Mouse (Mus musculus) kidney, embryonic 14.5 days (tissue): ENCODE measurements around the gene Tnfsf15. TPM values are rescaled to one million over a fixed set of nuclear protein-coding genes. Genes with fewer than 3 reads are reported as not detected.

Source experiments
- ATAC-seq: fragments of 200-750 bp; cut with Nextera tagmentation; 2 replicates; pipeline ENCODE4 v1.8.0; 2017; ENCODE audit warnings: moderate number of reproducible peaks, mild to moderate bottlenecking, moderate TSS enrichment, moderate library complexity; ENCODE audit not compliant: low FRiP score, low TSS enrichment
- H3K27ac ChIP-seq: fragments of 300-500 bp; sonication (generic); 2 replicates; pipeline ENCODE4 v1.5.1; 2014; ENCODE audit warnings: low read depth, mild to moderate bottlenecking, low read length, moderate library complexity, mixed read lengths
- H3K27me3 ChIP-seq: fragments of 300-500 bp; sonication (generic); 2 replicates; pipeline ENCODE4 v1.6.1; 2014; ENCODE audit warnings: mild to moderate bottlenecking, low read length; ENCODE audit not compliant: control insufficient read depth, insufficient read depth
- H3K36me3 ChIP-seq: fragments of 300-500 bp; sonication (generic); 2 replicates; pipeline ENCODE4 v1.6.1; 2014; ENCODE audit warnings: low read length, mixed read lengths; ENCODE audit not compliant: control insufficient read depth, insufficient read depth
- H3K4me1 ChIP-seq: fragments of 300-500 bp; sonication (generic); 2 replicates; pipeline ENCODE4 v1.6.1; 2014; ENCODE audit warnings: low read length, mixed read lengths; ENCODE audit not compliant: control insufficient read depth, insufficient read depth
- H3K4me2 ChIP-seq: fragments of 300-500 bp; sonication (generic); replicated peaks from 2 replicates; pipeline ENCODE4 v1.6.1; 2014; ENCODE audit warnings: low read depth, mild to moderate bottlenecking, low read length
- H3K4me3 ChIP-seq: fragments of 300-500 bp; sonication (generic); 2 replicates; pipeline ENCODE4 v1.5.1; 2014; ENCODE audit warnings: mild to moderate bottlenecking, low read length
- H3K9ac ChIP-seq: fragments of 300-500 bp; sonication (generic); 2 replicates; pipeline ENCODE4 v1.6.1; 2014; ENCODE audit warnings: low read depth, mild to moderate bottlenecking, low read length, moderate library complexity
- H3K9me3 ChIP-seq: fragments of 300-500 bp; sonication (generic); 2 replicates; pipeline ENCODE4 v1.6.1; 2016; ENCODE audit warnings: low read length; ENCODE audit not compliant: control insufficient read depth
- WGBS: fragments of 180-500 bp; shearing (Covaris S2); extraction: QIAGEN DNeasy Blood & Tissue Kit; methylation state at CpG from one replicate; pipeline ENCODE4 v1.1.7; 2014; 5-methylcytosine and 5-hydroxymethylcytosine counted together
- polyA plus RNA-seq: library from polyadenylated mRNA; unstranded; fragments of >200 nt; fragmentation: Nextera tagmentation; extraction: Ambion mirVana; gene quantifications from 2 replicates; pipeline ENCODE4 v1.2.1, GENCODE M21; 2014

The Tnfsf15 gene
- polyA plus RNA-seq, 1 experiment from 2014 or later = 0.49 TPM

DNA sequence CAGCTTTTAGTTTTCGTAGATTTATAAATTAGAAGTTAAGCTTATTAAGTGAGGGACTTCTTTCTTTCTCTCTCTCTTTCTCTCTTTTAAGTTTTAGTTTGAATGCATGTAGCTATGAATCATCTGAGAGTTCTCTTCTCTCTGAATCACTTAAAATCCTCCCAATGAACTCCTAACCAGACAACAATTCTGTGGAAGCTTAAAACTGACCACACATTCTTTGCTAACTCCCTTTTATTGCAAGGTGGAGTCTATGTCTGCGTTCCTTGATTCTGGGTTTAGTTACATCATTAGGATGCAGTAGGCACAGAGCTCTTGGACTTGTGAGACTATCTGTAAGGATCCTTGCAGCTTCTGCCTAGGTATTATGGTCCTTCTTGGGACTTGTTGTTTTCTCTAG is 41.2 kb downstream of the Tnfsf15 start:
- Histone ChIP-seq H3K27ac (no peak overlapping the region), H3K9ac (no peak overlapping the region), H3K4me1 (no peaks in the 10 kb centered on the region), H3K4me2 (no peak overlapping the region), H3K27me3 (no peaks in the 10 kb centered on the region), H3K36me3 (no peaks in the 10 kb centered on the region), H3K9me3 (no peaks in the 10 kb centered on the region), H3K4me3 (no peak overlapping the region)
- no peak for ATAC-seq
- WGBS = 84% methylated on average over 2 of the region's 2 CpGs

DNA sequence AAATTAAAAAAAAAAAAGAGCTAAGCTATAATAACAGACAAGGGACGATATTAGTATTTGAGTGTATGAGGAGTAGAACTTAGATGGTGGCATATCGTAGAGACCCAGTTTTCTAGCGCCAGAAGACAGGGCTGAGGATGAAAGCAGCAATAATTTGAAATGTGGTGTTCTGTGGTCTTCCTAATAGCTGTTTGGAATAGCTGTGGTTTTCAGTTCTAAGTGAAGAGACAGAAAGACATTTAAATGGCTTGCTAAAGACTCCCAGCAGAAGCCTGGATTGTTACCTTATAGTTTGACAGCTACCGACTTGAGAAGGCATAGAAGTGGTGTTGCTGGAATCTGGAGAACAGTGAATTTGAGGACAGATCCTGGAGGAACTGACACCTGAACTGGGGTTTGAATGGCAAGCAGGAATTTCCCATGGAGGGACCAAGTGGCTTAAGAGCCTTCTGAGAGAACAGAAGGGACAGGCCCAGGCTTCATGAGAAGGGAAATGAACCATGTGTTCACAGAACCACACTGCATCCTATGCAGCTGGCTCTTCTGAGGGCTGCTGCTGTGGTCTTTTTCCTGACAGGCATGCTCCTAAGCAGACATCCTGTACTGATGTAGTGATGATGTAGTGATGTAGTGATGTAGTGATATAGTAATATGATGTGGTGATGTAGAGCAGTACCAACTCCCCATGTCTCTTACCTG is 42.8 kb downstream of the Tnfsf15 start:
- H3K9ac ChIP-seq = no peak overlapping the region
- no peak for ATAC-seq
- no peak overlapping the region for H3K4me2 ChIP-seq
- no peaks in the 10 kb centered on the region for H3K36me3 ChIP-seq
- no peak overlapping the region for H3K27ac ChIP-seq
- no peak overlapping the region for H3K4me3 ChIP-seq
- no peaks in the 10 kb centered on the region for H3K27me3 ChIP-seq
- 88% methylated on average over 4 of the region's 4 CpGs for WGBS
- no peaks in the 10 kb centered on the region for H3K9me3 ChIP-seq
- no peaks in the 10 kb centered on the region for H3K4me1 ChIP-seq

DNA sequence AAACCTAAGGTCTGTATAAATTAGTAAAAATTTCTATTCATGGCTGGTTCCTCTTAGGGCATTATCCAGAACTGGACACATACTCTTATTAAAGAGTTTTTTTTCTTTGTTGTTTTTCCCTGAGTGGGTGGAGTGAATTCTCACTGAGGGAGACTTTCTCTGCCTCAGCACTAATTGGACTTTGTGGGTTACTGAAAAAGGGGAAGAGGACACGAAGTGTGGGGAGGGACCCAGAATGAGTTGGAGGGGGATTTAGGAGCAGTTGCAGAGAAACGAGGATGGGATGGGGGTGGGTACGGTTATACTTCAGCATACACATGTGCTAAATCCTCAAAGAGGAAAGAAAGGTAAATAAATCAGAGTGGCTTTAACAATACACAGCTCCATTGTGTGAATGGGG is 45.2 kb downstream of the Tnfsf15 start:
- H3K4me1 ChIP-seq = no peaks in the 10 kb centered on the region
- H3K27ac ChIP-seq = no peak overlapping the region
- no peak overlapping the region for H3K9ac ChIP-seq
- no peaks in the 10 kb centered on the region for H3K9me3 ChIP-seq
- WGBS = 50% methylated on average over 3 of the region's 3 CpGs
- H3K36me3 ChIP-seq = no peaks in the 10 kb centered on the region
- no peaks in the 10 kb centered on the region for H3K27me3 ChIP-seq
- no peak overlapping the region for H3K4me2 ChIP-seq
- ATAC-seq = no peak
- H3K4me3 ChIP-seq = no peak overlapping the region

DNA sequence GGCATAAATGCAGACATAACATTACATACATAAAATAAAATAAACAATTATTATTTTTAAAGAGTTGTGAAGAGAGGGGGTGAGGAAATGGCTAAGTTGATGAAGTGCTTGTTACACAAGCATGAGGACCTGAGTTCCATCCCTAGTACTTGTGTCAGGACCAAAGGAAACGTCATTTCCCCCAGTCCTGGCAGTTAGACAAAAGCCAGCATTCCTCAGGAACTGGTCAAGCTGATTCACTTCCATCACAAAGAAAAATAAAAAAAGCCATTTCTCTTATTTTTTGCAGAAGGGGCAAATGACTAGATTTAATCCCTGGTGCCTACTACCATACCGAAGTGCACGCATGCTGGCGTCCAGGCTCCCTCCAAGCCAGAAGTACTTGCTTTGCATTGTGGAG is 48.0 kb downstream of the Tnfsf15 start:
- no peak overlapping the region for H3K27ac ChIP-seq
- WGBS = 86% methylated on average over 4 of the region's 4 CpGs
- H3K4me3 ChIP-seq = no peak overlapping the region
- H3K4me1 ChIP-seq = no peaks in the 10 kb centered on the region
- H3K36me3 ChIP-seq = no peaks in the 10 kb centered on the region
- H3K4me2 ChIP-seq = no peak overlapping the region
- no peaks in the 10 kb centered on the region for H3K27me3 ChIP-seq
- H3K9me3 ChIP-seq = no peaks in the 10 kb centered on the region
- ATAC-seq = no peak
- H3K9ac ChIP-seq = no peak overlapping the region

DNA sequence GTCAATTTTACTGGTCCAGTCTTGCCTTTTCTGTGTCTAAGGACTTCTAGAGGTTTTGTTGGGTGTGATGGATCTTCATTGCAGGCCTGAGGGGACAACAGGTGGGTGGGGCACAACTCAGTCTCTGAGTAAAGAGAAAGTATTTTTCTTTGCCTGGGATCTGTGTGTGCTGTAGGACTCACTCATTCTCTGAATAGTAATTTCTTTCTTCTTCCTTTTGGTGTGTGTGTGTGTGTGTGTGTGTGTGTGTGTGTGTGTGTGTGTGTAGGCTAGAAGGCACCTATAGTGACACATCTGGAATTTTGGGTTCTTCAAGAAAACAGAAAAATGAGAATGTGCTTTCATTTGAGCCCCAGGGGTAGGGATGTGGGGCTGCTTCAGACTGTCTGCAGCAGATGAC is 52.6 kb downstream of the Tnfsf15 start:
- no peak for ATAC-seq
- Histone ChIP-seq H3K4me1 (peaks cover 2% of the 10 kb centered on the region; the same call in 1 of the 2 replicates), H3K4me2 (no peak overlapping the region), H3K27ac (no peak overlapping the region), H3K36me3 (no peaks in the 10 kb centered on the region), H3K9me3 (no peaks in the 10 kb centered on the region), H3K4me3 (no peak overlapping the region), H3K9ac (no peak overlapping the region), H3K27me3 (no peaks in the 10 kb centered on the region)

DNA sequence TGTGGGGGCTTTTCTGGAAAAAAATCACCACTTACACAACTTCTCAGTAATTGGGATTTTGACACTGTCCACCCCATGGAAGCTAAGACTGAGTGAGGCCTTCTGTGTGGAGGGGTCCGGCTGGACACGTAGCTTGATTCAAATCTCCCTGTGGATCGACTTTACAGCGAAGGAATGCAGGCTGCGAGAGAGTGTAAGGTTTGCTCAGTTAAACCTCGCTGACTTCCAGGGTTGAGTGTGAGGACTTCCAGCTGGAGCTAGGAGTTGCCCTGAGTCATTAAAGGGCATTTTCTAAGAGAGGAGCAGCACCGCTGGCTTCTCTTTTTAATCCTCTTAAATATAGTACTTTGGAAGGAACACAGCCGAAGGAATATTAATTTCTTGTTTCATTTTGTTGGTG is 57.5 kb downstream of the Tnfsf15 start:
- Histone ChIP-seq H3K4me2 (no peak overlapping the region), H3K36me3 (no peaks in the 10 kb centered on the region), H3K9ac (no peak overlapping the region), H3K27me3 (no peaks in the 10 kb centered on the region), H3K4me3 (no peak overlapping the region), H3K4me1 (peaks cover 7% of the 10 kb centered on the region; the same call in 1 of the 2 replicates), H3K9me3 (no peaks in the 10 kb centered on the region), H3K27ac (peak overlapping the region; percentile 9; the same call in 1 of the 2 replicates)
- peak; percentile 66; the same call in 1 of the 2 replicates for ATAC-seq
- 23% methylated on average over 8 of the region's 8 CpGs for WGBS

DNA sequence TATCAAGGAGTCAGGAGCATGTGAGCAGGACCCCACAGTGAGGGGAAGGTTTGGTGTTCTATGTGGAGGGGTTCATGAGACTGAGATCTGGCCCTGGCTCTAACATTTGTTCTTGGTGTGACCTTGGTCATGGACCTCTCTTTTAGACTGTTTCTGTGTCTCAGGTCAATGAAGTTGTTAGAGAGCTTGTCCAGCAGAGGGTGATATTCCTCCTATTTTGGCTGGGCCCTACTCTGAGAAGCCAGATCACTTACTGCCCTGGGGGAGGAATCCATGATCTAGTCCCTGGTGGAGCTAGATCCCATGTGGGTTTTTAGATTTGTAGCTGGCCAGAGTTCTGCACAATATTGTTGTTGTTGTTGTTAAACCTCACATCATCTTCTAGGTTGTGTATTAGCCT is 58.8 kb downstream of the Tnfsf15 start:
- Histone ChIP-seq H3K9me3 (no peaks in the 10 kb centered on the region), H3K4me3 (no peak overlapping the region), H3K27ac (no peak overlapping the region), H3K27me3 (no peaks in the 10 kb centered on the region), H3K4me1 (peaks cover 7% of the 10 kb centered on the region; the same call in 1 of the 2 replicates), H3K9ac (no peak overlapping the region), H3K4me2 (no peak overlapping the region), H3K36me3 (no peaks in the 10 kb centered on the region)
- peak; percentile 68; the same call in 1 of the 2 replicates for ATAC-seq

DNA sequence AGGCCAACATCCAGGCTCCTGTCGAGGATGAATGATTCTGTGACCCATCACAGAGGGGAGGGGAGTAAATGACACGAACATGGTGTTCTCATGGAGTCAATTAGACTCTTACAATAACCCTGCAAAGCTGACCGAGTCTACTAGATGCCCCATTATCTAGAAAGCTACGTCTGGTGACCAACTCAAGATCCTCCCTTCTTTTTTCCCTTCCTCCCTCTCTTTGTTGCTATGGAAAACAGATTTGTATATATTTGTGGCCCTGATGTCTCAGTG is 59.7 kb downstream of the Tnfsf15 start:
- no peak overlapping the region for H3K4me3 ChIP-seq
- peaks cover 7% of the 10 kb centered on the region; the same call in 1 of the 2 replicates for H3K4me1 ChIP-seq
- no peaks in the 10 kb centered on the region for H3K36me3 ChIP-seq
- H3K4me2 ChIP-seq = no peak overlapping the region
- ATAC-seq = no peak
- H3K9me3 ChIP-seq = no peaks in the 10 kb centered on the region
- 35% methylated on average over 4 of the region's 4 CpGs for WGBS
- H3K9ac ChIP-seq = no peak overlapping the region
- H3K27me3 ChIP-seq = no peaks in the 10 kb centered on the region
- H3K27ac ChIP-seq = no peak overlapping the region

DNA sequence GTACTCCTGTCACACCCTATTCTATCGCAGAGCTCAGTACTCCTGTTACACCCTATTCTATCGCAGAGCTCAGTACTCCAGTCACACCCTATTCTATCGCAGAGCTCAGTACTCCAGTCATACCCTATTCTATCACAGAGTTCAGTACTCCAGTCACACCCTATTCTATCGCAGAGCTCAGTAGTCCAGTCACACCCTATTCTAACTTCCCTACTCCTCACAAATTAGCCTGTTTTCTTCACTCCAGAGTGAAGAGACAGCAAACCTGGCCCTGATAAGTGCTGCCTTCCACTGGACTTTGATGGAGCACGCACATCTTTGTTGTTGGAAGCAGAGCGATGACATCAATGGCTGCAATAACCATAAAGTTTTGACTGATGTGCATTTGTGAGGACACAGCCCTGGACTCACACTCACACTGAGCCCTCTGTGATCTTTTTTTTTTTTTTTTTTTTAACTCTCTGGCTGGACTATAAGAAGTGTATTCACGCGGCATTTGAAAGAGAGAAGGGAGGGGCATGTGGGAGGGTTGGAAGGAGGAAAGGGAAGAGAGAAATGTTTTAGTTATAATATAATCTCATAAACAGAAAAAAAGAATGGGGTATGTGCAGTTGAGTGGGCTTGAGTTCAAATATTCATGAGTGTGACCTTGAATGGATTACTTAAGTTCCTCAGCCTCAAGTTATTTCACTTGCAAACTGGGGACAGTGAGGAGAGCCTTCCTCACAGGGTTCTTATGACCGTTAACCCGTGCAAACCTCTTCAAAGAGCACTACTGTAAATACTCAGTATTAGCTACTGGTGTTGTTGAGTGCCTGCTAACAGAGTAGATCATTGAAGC is 60.3 kb downstream of the Tnfsf15 start:
- peaks cover 7% of the 10 kb centered on the region; the same call in 1 of the 2 replicates for H3K4me1 ChIP-seq
- no peaks in the 10 kb centered on the region for H3K9me3 ChIP-seq
- no peak overlapping the region for H3K4me3 ChIP-seq
- H3K27ac ChIP-seq = no peak overlapping the region
- H3K36me3 ChIP-seq = no peaks in the 10 kb centered on the region
- H3K27me3 ChIP-seq = no peaks in the 10 kb centered on the region
- no peak overlapping the region for H3K4me2 ChIP-seq
- no peak for ATAC-seq
- 77% methylated on average over 10 of the region's 10 CpGs for WGBS
- H3K9ac ChIP-seq = no peak overlapping the region
